Mouse (Mus musculus) cerebellum, postnatal 25 days (tissue): ENCODE data around the gene Sec22b.

Experiments
- DNase-seq, 2 experiments: peaks; one replicate each; pipeline ENCODE4 v3.0.0; 2021; ENCODE audit warnings: mixed read lengths in 2 of 2

The Sec22b gene

DNA sequence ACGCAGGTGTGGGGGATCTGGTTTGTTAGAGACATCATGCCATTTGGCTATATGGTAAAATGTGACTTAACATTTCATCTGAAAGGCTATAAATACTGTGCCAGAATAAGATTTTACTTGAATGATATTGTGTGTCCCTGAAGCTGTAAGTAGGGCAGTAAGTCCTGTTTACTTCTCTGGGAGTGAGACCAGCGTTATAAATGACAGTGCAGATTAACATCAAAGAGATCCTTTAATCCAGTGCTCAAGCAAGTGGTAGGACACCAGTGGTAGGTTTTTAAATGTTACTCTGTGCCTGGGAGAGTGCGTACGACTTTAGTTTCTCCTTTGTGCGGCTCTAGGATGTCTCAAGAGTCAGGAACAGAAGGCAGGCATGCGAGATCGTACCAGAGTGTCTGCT lies 10.1 kb downstream of the Sec22b start:
- DNase-seq = no peak

DNA sequence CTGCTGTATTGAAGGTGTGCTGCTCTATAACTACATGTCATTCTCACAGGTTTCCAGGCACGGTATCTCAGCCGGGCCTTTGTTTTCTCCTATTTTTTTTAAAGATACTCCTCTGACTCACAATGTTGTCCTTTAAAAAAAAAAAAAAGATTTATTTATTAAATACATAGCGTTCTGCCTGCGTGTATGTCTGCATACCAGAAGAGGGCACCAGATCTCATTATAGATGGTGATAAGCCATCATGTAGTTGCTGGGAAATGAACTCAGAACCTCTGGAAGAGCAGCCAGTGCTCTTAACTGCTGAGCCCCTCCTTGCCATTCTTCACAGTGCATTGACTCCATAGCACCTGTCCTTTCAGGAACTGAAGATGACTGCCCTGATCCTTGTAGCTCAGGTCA lies 14.1 kb downstream of the Sec22b start:
- DNase-seq = no peak

DNA sequence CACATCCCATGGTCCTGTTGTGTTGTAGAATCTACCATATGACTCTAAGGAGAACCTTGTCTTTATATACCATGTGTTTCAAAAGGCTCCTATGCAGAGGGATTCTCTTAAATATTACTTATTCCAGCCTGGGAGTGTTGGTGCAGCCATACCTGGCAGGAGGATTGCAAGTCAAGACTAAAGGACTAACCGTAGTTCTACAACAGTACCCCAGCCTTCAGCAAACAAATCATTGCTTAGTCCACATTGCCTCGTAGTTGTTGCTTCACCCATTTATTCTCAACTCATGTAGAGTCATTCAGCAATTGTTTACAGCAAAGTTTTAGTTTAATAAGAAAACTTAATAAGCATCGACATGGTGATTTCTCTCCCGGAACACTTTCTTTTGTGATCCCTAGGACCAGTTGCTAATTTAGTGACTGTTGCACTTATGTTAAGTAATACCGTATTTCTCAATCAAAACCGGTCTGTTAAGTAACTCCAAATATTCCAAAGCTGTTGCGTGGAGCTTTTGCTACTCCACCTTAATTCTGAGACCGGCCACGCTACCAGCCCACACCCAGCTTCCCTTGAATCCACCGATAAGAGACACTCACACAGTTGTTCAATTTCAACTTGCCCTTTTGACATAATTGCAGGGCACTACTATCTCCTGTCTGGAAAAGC lies 18.0 kb downstream of the Sec22b start:
- DNase-seq = no peak

DNA sequence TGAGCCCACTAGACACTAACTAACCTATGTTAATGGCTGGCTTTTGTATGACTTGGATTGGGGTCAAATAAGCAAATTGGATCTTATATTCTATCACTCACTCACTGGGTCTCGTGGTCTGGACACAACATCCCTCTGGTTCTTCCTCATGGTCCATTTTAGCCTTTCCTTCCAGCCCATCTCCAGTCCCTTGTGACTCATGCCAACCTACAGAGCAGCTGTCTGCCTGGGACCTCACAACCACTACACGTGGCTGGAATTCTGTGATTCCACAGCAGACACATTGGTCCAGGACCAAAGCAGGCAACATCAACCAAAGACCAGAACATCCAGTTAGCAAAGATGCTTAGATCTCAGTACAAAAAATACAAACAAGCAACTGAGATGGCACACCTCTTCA lies 24.3 kb downstream of the Sec22b start:
- no peak for DNase-seq

DNA sequence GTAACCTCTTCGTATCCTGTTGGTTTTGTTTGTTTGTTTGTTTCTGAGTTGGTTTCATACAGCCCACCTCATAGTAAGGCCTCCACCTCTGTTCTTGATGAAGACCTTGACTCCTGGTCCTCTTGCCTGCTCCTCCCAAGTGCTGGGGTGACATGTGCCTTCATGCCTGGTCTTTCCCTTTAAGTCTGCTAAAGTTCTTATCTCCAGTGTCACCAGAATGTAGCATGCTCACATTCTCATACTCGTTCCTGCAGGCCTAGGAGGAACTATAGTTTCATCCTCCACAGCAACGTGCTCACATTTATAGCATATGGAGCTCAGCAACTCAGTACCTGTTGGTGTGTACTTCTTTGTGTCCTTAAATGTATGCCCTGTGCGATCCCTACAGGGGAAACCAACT lies 26.3 kb downstream of the Sec22b start:
- DNase-seq = no peak

DNA sequence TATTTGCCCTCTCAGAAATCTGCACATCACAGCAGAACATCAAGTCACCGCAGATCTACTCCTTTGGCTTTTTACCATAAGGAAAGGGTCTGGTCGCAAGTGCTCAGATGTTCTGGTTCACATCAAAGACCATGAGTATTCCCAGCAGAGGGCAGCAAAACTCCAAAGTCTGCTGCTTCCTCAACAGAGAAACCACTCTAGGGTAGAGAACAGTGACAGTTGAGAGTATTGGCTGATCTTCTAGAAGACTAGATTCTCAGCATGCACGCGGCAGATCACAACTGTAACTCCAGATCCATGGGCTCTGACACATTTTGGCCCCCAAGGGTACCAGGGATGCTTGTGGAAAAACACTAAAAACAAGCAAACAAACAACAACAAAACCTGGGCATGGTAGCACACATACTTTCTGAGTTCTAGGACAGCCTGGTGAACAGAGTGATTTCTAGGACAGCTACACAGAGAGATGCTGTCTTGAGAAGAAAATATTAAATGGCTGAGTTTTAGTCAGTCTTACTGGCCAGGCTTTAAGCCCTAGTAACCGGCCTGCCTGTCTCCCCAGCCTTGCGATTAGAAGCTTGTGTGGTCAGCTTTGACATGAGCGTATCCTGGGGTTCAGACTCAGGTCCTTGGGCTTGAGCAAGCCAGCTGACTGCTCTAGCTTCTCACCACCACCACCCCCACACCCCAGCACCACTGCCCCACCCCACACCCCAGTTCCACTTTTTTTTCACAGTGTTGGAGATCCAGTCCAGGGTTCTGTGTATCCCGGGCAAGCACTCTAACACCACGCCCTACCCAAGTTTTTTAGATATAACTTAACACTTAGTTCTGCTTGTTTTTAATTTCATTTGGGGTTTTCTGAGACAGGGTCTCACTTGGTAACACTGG lies 28.2 kb downstream of the Sec22b start:
- peak; percentile 71 to 86 for DNase-seq

DNA sequence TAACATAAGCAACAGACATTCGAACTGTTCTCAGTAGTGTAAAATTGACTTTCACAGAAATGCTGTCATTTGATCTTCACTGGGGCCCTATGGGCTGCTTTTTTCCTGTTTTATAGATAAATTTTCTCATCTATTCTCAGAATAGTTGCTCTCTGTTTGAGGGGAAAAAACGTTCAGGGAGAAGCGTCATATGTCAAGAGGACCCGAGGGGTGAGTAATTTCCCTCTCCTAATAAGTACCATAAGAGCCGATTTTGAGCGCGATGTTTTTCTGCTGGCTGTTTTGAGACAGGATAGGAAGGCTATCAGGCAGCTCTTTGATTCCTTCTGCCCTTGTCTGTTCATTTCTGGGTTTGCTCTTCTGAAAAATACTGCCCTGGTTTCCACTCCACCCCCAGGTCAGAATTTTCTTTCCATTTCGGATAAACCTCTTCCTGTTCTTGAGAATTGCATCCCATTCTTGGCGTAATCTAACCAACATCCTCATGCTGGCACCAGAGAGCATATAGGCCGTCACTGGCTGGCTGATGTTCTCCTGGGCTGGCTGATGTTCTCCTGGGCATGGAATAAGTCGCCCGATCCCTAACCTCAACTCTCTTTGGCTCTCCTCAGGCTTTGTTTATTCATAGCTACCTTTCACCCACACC lies 29.3 kb downstream of the Sec22b start:
- no peak for DNase-seq

DNA sequence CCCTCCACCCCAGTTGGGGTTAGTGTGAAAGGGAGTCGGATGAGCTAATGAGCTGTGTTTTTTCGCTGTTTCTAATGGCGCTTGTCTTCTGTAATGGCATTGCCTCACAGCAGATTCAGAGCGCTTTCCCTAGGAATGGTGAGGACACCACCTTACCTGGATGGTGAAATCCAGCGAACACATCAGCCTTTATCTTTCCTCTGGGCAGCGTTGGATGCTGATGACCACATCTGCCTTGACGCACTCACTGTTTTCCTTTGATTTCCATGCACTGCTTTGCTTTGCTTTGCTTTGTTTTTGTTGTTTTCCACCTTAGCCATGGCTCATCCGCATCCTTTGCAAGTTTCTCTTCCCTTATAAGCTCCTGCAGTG lies 29.8 kb downstream of the Sec22b start:
- no peak for DNase-seq

DNA sequence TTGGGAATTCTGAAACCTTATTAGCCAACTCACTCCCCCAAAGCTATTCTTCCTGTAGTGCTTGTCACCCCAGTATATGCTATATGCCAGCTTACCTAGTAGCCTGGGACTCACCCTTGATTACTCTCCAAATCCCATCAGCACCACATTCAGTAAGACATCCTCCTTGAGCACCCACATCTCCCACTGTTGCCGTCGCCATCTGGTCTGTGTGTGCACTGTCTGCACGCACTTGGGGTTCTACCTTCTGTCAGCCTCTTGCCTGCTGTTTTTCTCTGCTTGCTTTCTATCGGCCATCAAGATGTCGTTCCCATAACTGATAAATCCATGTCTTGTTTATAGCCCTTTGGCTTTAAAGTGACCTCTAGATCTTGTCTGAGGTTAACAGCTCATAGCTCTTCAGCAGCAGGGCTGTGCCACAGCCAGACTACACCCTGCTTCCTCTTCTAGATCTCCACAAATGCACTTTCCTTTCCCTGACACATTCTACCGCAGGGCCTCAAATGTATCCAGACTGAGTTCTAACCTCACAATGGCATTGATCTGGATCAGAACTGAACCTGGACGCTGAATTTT lies 30.4 kb downstream of the Sec22b start:
- DNase-seq = no peak

DNA sequence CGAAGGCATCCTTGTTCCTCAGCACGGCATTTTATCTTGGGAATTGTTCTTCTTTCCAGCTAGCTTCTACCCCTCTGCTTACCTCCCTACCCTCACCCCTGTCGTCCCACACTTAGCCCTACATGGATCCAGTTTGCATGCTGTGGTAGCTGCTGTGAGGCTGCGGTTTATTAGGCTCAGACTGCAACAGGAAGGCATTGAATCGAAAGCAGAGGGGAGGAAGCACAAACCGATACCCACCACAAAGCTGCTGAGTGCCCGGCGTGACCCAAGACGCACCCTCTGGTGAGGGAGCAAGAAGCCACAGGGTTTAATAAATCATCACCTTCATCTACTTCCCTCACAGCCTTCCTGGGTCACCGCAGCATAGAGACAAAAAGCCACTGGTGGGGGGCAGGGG lies 31.1 kb downstream of the Sec22b start:
- DNase-seq = no peak

DNA sequence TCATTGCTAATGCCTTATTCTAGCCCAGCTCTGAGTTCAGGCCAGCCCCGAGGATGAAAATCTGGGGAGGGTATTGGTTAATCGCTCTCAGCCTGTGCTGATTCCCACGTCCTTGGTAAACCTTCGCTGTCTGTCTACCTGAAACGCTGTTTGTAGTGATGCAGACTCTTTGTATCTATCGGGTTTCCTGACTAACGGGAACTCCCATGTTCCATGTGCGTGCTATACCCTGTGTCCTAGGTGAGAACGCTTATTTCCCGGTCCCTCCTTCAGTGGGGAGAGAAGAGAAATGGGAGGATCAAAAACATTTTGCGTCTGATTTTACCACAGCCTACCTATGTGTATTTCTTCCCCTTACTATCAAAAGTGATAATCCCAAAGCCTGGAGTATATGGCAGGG lies 31.8 kb downstream of the Sec22b start:
- DNase-seq = no peak

DNA sequence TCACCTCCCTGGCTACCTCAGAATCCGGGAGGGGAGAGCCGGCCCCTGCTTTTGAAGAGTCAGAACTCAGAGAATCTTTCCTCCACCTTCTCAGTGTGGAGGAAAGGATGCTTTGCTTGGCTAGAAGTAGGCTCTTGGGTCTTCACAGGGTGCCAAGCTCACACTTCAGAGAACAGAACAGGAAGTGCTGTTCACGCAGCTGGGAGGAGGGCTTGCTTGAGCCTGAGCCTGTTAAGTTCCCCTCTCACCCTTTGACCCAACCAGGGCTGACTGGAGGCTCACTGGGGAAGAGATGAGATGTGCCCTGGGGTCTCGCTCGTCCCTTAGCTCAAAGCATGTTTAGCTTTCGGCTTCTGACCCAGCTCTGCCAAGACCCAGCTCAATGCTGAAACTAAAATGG lies 32.3 kb downstream of the Sec22b start:
- DNase-seq = no peak

DNA sequence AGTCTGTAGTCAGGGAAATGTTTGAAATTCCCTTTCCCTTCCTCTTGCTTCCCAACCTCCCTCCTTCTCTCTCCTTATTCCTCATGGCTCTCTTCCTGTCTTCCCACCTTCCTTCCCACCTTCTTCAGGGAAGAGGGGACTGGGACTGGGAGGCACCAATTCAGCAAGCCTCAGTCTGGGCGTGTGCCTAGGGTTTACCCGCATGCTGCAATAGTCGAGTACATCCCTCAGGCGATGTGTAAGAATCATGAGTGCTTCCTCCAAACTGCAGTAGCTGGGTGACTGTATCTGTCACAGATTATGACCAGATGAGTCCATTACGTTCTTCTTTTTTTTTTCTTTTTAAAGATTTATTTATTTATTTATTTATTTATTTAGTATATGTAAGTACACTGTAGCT lies 32.8 kb downstream of the Sec22b start:
- DNase-seq = no peak

DNA sequence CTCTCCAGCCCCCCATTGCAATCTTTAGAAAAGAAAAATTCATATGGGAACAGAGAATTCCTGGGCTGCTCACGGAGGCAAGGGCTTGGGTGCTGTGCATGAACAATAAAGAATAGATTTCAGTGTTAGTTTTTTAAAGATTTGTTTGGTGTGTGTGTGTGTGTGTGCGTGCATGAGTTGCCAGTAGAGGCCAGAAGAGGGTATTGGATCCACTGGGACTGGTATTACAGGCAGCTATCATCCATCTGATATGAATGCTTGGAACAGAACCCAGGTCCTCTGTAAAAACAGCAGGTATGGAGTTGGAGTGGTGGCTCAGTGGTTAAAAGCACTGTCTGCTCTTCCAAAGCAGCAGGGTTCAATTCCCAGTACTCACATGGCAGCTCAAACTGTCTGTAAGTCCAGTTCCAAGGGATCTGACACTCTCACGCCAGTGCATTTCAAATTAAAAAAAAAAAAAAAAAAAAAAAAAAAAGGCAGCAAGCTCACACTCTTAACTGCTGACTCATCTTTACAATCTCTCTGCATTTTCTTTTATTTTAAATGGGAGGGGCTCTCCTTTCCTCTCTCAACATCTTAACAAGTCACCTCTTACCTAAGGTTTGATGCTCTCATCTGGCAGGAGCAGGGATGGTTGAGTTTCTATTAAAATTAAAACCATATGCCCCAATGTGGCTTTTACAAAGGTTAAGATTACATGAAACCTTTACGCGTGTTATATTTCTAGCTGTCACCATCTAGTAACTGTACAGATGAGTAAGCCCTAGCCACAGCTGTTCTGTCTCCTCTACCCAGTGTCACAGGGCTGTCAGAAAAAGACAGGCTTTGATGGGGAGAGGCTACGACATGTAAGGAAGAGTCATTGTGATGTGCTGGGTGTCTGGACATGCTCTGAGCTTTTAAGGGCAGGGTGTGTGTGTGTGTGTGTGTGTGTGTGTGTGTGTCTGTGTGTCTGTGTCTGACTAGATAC lies 33.6 kb downstream of the Sec22b start:
- no peak for DNase-seq

DNA sequence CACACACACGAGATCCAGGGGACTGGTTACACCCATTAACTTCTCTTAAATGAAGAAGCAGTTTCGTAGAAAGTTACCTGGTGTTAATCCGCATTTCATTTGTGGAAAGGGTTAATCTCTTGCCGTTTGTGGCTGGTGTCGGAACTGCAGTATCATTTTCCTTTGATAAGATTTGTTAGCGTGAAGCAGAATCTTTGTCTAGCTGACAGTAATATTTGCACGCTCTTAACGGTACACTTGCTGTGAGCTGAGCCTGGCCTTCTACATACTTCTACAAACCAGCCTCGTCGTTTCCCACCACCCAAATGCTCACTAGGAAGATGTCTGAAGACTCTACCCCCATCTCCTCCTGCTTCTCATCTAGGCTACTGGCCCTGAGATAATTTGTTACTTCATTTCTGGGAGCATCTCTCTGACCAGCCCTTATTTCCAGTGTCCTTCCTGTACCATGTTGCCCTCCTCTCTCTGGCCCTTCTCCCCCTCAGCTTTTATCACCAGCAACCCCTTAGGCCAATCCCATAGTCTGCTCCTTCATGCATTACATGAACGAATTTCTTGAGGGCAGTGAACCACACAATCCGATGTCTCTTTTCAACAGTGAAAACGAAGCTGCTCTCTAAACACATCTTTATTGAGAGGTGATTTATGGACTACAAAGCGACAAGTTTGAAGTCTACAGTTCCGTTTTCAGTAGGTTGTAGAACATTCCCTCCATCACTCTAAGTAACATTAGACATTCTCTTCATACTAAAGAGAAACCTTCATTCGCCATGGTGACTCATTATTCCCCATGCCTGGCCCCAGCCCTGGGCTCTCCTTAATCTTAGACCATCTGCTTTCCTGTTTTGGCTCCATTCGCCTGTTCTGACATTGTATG lies 36.3 kb downstream of the Sec22b start:
- no peak for DNase-seq

DNA sequence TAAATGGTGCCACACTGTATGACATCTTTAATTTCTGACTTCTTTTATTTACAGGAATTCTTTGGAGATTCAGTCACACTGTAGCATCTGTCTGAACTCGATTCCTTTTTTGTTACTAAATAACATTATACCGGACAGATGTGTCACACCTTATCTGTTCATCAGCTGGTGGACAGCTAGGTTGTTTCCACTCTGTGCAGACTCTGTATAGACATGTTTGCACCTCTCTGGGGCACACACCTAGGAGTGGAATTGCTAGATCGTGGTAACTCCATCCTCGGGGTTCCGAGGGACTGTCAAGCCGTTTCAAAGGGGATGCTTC lies 36.9 kb downstream of the Sec22b start:
- DNase-seq = no peak

DNA sequence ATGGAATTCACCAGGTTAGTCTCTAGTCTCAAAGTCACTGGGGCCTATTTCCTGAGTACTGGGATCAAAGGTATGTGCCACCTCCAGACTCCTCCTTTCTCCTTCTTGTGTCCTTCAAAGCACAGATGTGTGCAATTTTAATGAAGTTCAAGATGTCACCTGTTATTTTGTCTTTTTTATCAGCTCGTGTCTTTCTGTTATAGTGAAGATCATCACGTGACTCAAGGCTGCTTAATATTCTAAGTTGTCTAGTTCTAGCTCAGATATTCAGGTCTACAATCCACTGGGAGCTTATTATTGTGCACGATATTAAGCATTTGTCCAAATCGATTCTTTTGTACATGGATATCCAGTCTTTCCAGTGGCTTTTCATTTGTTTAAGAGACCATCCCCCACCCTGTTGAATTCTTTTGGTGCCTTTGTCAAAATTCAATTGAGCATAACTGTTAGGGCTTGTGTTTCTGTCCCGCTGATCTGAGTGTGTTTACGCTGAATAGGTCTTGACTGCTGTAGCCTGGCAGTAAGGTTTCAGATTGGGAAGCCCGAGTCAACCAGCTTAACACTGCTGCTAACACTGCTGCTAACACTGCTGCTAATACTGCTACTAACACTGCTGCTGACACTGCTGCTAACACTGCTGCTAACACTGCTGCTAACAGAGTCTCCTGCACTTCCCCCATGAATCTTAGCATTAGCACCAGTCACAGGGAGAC lies 38.0 kb downstream of the Sec22b start:
- no peak for DNase-seq

DNA sequence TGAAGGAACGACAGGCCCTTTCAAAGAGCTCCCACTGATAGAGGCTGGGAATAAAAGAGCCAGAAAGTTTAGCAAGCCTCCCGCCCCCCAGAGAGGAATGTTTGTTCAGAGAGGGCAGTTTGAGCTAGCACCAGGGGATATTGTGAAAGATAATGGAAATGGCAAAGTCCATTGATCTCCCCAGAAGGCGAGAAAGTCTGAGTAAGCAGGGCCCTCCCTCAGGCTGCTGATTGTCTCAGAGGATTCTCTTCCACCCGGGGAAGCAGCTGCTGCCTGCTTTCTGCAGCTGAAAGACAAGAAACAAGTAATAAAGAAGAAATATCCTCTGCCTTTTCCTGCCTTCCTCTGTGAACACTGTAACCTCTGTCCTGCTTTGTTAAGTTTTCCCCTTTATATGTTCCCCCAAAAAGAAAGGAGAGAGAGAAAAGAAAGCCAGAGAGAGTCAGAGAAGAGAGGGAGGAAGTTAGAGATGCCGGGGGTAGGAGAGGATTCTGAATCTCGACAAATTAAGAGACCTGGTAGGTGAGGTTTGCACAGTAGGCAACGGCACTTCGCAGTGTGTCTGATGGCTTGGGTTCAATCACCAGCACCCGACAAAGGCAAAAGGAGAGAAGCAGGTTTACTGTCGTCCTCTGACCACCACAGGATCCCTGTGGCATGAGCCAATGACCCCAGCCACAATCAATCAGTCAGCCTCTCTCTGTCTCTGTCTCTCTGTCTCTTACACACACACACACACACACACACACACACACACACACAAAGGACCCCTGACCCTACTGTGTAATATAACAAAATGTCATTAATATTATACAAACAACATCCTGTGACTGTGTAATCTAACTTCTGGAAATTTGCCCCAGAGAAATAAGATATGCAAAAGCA lies 38.9 kb downstream of the Sec22b start:
- no peak for DNase-seq

DNA sequence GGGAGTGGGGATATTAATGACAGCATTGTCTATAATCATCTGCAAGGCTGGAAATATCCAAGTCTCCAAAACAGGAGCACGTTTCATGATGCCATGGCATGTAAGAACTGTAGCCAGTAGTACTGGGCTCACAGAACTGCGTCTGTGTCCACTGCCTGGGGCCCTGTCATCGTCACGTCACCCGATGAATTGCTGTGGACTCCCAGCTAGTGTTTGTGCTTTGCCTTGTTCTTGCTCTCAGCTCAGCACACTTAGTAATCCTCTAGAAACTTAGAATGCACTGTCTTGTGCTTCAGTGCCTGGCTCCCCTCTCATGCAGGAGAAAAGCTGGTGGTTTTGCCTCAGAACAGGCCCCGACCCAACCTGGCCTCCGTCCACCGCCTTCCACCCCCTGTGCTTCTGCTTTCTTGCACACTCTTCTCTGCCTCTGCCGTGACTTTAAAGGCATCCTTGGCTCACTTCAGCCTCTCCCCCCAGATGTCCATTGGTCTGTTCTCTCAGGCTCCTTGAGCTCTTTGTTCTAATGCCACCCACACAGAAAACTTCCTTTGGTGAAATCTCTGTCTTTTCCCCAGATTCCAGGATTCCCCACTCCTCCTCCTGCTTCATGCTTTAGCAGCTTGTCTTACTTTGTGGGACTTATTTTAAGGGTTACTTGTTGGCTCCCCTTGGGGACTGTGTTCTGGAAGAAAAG lies 39.7 kb downstream of the Sec22b start:
- no peak for DNase-seq
